Mouse (Mus musculus): ENCODE measurements at regions not wholly inside any gene's neighbourhood (a gene's known extent, or its start where the extent isn't known, plus 50 kb on each side); places are given as distances from the start of the nearest gene placed in this dataset.

DNA sequence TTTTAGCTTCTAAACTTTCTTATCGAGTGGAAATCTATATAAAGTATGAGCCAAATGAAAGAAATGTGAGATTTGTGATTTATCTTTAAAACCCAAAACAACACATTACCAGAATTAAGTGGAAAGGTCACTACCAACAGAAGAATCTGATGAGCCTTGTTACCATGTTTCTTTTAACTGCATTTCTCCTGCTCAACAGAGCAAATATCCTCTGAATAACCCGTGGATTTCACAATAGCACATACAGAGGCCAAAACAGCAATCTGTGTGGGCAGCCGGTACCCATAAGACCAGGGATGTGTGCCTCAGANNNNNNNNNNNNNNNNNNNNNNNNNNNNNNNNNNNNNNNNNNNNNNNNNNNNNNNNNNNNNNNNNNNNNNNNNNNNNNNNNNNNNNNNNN is 85.3 kb downstream of the 4930444P10Rik start:
- no peaks in the 10 kb centered on the region for H3K4me1 ChIP-seq (ENCODE audit: control insufficient read depth, insufficient read depth, low read length)
- DNase-seq: no peak
- H3K36me3 ChIP-seq (ENCODE audit: control insufficient read depth, insufficient read depth, low read length): no peaks in the 10 kb centered on the region
- H3K27ac ChIP-seq (replicated peaks; ENCODE audit: low read depth, low read length): no peak overlapping the region
- no peak for ATAC-seq (ENCODE audit: low FRiP score, low TSS enrichment)
- H3K27me3 ChIP-seq (ENCODE audit: control insufficient read depth, insufficient read depth, low read length): no peaks in the 10 kb centered on the region
- 83% methylated on average over 3 of the region's 3 CpGs for WGBS
- no peak overlapping the region for H3K9ac ChIP-seq (replicated peaks; ENCODE audit: low read length)
- no peak overlapping the region for H3K4me2 ChIP-seq (ENCODE audit: low read length)
- no peaks in the 10 kb centered on the region for H3K9me3 ChIP-seq (ENCODE audit: control insufficient read depth, low read length)
- H3K4me3 ChIP-seq (replicated peaks; ENCODE audit: low read depth, low read length): no peak overlapping the region

GRCm38 (mm10) chr1:16006888-16007287 is 86.2 kb downstream of the 4930444P10Rik start:
- DNase-seq: no peak
- H3K4me3 ChIP-seq (replicated peaks; ENCODE audit: low read depth, low read length): no peak overlapping the region
- no peak overlapping the region for H3K9ac ChIP-seq (replicated peaks; ENCODE audit: low read length)
- no peaks in the 10 kb centered on the region for H3K4me1 ChIP-seq (ENCODE audit: control insufficient read depth, insufficient read depth, low read length)
- H3K27me3 ChIP-seq (ENCODE audit: control insufficient read depth, insufficient read depth, low read length): no peaks in the 10 kb centered on the region
- no peaks in the 10 kb centered on the region for H3K9me3 ChIP-seq (ENCODE audit: control insufficient read depth, low read length)
- H3K4me2 ChIP-seq (ENCODE audit: low read length): no peak overlapping the region
- no peaks in the 10 kb centered on the region for H3K36me3 ChIP-seq (ENCODE audit: control insufficient read depth, insufficient read depth, low read length)
- 82% methylated on average over 2 of the region's 2 CpGs for WGBS
- H3K27ac ChIP-seq (replicated peaks; ENCODE audit: low read depth, low read length): no peak overlapping the region
- ATAC-seq (ENCODE audit: low FRiP score, low TSS enrichment): no peak

- Histone ChIP-seq H3K36me3 (ENCODE audit: control insufficient read depth, insufficient read depth, low read length) (no peaks in the 10 kb centered on the region), H3K9me3 (ENCODE audit: control insufficient read depth, low read length) (no peaks in the 10 kb centered on the region), H3K4me1 (ENCODE audit: control insufficient read depth, insufficient read depth, low read length) (no peaks in the 10 kb centered on the region), H3K4me3 (replicated peaks; ENCODE audit: low read depth, low read length) (no peak overlapping the region), H3K4me2 (ENCODE audit: low read length) (no peak overlapping the region), H3K9ac (replicated peaks; ENCODE audit: low read length) (no peak overlapping the region), H3K27ac (replicated peaks; ENCODE audit: low read depth, low read length) (no peak overlapping the region), H3K27me3 (ENCODE audit: control insufficient read depth, insufficient read depth, low read length) (no peaks in the 10 kb centered on the region)
- ATAC-seq (ENCODE audit: low FRiP score, low TSS enrichment) (no peak), DNase-seq (no peak)
- 89% methylated on average over 5 of the region's 5 CpGs for WGBS
Observed at GRCm38 (mm10) chr1:15997135-15997534, 96.0 kb downstream of the 4930444P10Rik start.

DNA sequence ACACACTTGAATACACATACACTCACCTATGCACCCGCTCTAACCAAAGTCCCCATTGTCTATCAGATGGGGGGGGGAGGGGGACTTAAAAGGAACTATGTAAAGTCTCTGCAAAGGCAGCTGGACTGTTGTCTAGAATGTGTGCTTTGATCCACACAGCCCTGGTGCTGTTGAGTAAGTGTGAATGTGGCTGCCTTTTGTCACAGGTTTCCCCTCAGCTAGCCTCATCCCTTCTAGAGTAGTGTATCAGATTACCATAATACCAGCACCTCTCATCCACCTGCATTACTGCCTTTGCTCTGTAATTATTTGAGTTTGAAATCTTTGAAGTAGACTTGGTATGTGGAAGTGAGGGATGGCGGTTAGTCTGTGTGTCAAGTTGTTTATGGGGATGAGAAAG is 96.8 kb downstream of the 4930444P10Rik start:
- WGBS: 69% methylated on average over 2 of the region's 2 CpGs
- no peaks in the 10 kb centered on the region for H3K27me3 ChIP-seq (ENCODE audit: control insufficient read depth, insufficient read depth, low read length)

DNA sequence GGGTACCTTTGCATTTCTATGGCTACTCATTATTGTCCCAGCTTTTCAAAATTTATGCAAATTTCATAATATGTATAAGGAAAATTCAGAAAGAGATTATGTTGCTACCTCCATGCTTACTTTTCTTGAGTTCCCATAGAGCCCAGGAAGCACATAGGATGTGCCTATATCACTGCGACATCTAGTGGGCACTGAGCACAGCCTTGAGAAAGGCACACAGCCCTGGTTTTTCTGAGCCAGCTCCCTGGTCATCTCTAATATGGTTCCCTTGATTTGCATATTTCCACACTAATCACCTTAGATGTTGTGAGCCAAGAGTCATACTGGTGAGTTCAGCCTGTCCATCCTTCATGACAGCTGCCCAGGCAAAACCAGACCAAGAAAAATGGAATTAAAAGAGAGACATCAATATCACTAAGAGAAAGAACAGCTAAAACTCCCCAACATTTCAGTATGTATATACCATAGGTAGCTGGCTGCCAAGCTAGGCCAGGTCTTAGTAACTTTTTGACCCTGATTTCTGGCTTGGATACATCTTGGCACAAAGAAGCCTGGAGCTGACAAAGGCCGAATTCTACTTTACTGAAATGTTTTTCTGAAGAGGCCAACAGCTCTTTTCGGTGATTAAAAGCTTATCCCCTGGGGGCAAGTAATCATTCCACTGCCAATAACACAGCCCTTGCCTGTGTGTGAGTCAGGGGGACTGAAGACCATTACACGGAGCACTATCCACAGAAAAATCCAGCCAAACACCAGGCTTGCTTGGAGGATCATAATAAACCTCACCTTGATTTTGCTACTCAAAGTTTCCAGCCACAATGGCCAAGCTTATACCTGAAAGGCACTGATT is 99.3 kb downstream of the 4930444P10Rik start:
- DNase-seq: peak; percentile 75

More for the DNA sequence above, 96.8 kb downstream of the 4930444P10Rik start:
- Histone ChIP-seq H3K27ac (replicated peaks; ENCODE audit: low read depth, low read length) (no peak overlapping the region), H3K9me3 (ENCODE audit: control insufficient read depth, low read length) (no peaks in the 10 kb centered on the region), H3K36me3 (ENCODE audit: control insufficient read depth, insufficient read depth, low read length) (no peaks in the 10 kb centered on the region), H3K4me3 (replicated peaks; ENCODE audit: low read depth, low read length) (no peak overlapping the region), H3K9ac (replicated peaks; ENCODE audit: low read length) (no peak overlapping the region), H3K4me1 (ENCODE audit: control insufficient read depth, insufficient read depth, low read length) (no peaks in the 10 kb centered on the region), H3K4me2 (ENCODE audit: low read length) (no peak overlapping the region)
- ATAC-seq (ENCODE audit: low FRiP score, low TSS enrichment) (peak; percentile 24; the same call in 1 of the 2 replicates), DNase-seq (no peak)

DNA sequence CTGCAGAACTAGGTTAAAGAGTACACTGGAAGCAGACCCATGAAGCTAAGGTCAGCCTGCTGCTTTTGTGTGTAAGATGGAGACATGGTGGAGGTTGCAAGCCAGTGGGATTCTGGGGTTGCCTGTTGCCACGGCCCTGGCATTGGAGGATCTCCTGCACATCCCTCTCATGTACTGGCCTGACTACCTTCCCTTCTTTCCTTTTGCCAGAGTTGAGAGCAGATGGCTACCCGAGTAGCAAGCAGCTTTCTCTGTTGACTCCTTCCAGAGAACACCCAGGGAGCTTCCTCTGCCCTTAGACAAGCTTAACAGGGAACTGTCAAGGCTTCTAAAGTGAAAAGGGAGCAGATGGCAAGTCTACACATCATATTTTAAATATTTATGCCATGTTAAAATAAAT is 102.1 kb downstream of the 4930444P10Rik start:
- 62% methylated on average over 2 of the region's 2 CpGs for WGBS
- ATAC-seq (ENCODE audit: low FRiP score, low TSS enrichment): no peak

More for the DNA sequence above, 99.3 kb downstream of the 4930444P10Rik start:
- Histone ChIP-seq H3K27ac (replicated peaks; ENCODE audit: low read depth, low read length) (no peak overlapping the region), H3K36me3 (ENCODE audit: control insufficient read depth, insufficient read depth, low read length) (no peaks in the 10 kb centered on the region), H3K27me3 (ENCODE audit: control insufficient read depth, insufficient read depth, low read length) (no peaks in the 10 kb centered on the region), H3K4me2 (ENCODE audit: low read length) (no peak overlapping the region), H3K4me3 (replicated peaks; ENCODE audit: low read depth, low read length) (no peak overlapping the region), H3K9ac (replicated peaks; ENCODE audit: low read length) (no peak overlapping the region), H3K4me1 (ENCODE audit: control insufficient read depth, insufficient read depth, low read length) (no peaks in the 10 kb centered on the region), H3K9me3 (ENCODE audit: control insufficient read depth, low read length) (no peaks in the 10 kb centered on the region)
- WGBS: 51% methylated on average over 4 of the region's 4 CpGs
- no peak for ATAC-seq (ENCODE audit: low FRiP score, low TSS enrichment)

DNA sequence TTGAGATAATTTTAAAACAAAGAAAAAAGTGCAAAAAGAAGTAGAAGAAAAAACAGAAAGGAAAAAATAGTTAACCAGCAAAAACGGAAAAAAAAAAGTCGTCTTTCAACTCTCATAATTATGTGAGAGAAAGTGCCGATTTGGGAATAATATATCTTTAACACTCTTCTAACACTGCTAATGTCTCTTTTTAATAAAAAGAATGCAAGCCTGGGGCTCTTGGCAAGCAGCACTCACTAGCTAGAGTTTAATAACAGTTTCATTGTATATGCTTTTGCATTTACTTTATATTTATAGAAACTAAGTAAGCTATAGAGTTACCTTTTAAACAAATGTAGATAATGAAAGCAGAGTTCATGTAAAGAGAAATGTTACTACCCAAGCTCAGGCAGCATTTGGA is 107.5 kb downstream of the 4930444P10Rik start:
- H3K9me3 ChIP-seq (ENCODE audit: control insufficient read depth, low read length): no peaks in the 10 kb centered on the region
- WGBS: 88% methylated on average over 3 of the region's 3 CpGs
- no peak overlapping the region for H3K27ac ChIP-seq (replicated peaks; ENCODE audit: low read depth, low read length)
- no peak overlapping the region for H3K4me3 ChIP-seq (replicated peaks; ENCODE audit: low read depth, low read length)
- H3K4me1 ChIP-seq (ENCODE audit: control insufficient read depth, insufficient read depth, low read length): no peaks in the 10 kb centered on the region
- DNase-seq: no peak
- no peak overlapping the region for H3K4me2 ChIP-seq (ENCODE audit: low read length)
- no peak overlapping the region for H3K9ac ChIP-seq (replicated peaks; ENCODE audit: low read length)
- ATAC-seq (ENCODE audit: low FRiP score, low TSS enrichment): no peak
- H3K27me3 ChIP-seq (ENCODE audit: control insufficient read depth, insufficient read depth, low read length): no peaks in the 10 kb centered on the region
- H3K36me3 ChIP-seq (ENCODE audit: control insufficient read depth, insufficient read depth, low read length): no peaks in the 10 kb centered on the region

More for the DNA sequence above, 102.1 kb downstream of the 4930444P10Rik start:
- Histone ChIP-seq H3K9me3 (ENCODE audit: control insufficient read depth, low read length) (no peaks in the 10 kb centered on the region), H3K4me3 (replicated peaks; ENCODE audit: low read depth, low read length) (no peak overlapping the region), H3K9ac (replicated peaks; ENCODE audit: low read length) (no peak overlapping the region), H3K27me3 (ENCODE audit: control insufficient read depth, insufficient read depth, low read length) (no peaks in the 10 kb centered on the region), H3K36me3 (ENCODE audit: control insufficient read depth, insufficient read depth, low read length) (no peaks in the 10 kb centered on the region), H3K4me2 (ENCODE audit: low read length) (no peak overlapping the region), H3K4me1 (ENCODE audit: control insufficient read depth, insufficient read depth, low read length) (no peaks in the 10 kb centered on the region), H3K27ac (replicated peaks; ENCODE audit: low read depth, low read length) (no peak overlapping the region)
- no peak for DNase-seq

- Histone ChIP-seq H3K27ac (replicated peaks; ENCODE audit: low read depth, low read length) (no peak overlapping the region), H3K4me2 (ENCODE audit: low read length) (no peak overlapping the region), H3K4me1 (ENCODE audit: control insufficient read depth, insufficient read depth, low read length) (no peaks in the 10 kb centered on the region), H3K9ac (replicated peaks; ENCODE audit: low read length) (no peak overlapping the region), H3K9me3 (ENCODE audit: control insufficient read depth, low read length) (no peaks in the 10 kb centered on the region), H3K27me3 (ENCODE audit: control insufficient read depth, insufficient read depth, low read length) (no peaks in the 10 kb centered on the region), H3K4me3 (replicated peaks; ENCODE audit: low read depth, low read length) (no peak overlapping the region), H3K36me3 (ENCODE audit: control insufficient read depth, insufficient read depth, low read length) (no peaks in the 10 kb centered on the region)
- no peak for DNase-seq
- ATAC-seq (ENCODE audit: low FRiP score, low TSS enrichment): no peak
Observed at GRCm38 (mm10) chr1:15979333-15979732, 113.8 kb downstream of the 4930444P10Rik start.

DNA sequence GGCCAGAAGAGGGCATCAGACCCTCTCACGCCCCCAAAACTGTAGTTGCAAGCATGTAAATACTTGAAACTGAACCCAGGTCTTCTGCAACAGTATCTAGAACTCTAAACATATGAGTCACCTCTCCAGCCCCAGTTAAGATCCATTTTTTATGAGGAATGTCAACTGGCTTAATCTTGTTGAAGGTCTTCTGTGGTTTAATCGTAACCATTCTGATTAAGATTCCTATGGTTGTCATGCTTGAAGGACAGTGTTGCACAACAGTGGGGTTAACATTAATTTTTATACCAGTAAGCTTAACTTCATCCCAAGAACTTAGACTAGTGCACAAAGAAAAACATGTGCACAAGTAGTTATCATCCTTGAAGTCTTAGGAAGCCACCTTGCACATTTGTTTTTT is 133.5 kb downstream of the 4930444P10Rik start:
- H3K9me3 ChIP-seq (ENCODE audit: control insufficient read depth, low read length): no peaks in the 10 kb centered on the region
- no peak overlapping the region for H3K9ac ChIP-seq (replicated peaks; ENCODE audit: low read length)
- no peaks in the 10 kb centered on the region for H3K4me1 ChIP-seq (ENCODE audit: control insufficient read depth, insufficient read depth, low read length)
- no peaks in the 10 kb centered on the region for H3K36me3 ChIP-seq (ENCODE audit: control insufficient read depth, insufficient read depth, low read length)
- DNase-seq: no peak
- H3K4me2 ChIP-seq (ENCODE audit: low read length): no peak overlapping the region
- no peaks in the 10 kb centered on the region for H3K27me3 ChIP-seq (ENCODE audit: control insufficient read depth, insufficient read depth, low read length)
- H3K4me3 ChIP-seq (replicated peaks; ENCODE audit: low read depth, low read length): no peak overlapping the region
- no peak overlapping the region for H3K27ac ChIP-seq (replicated peaks; ENCODE audit: low read depth, low read length)
- ATAC-seq (ENCODE audit: low FRiP score, low TSS enrichment): no peak
- WGBS: 84% methylated on average over 2 of the region's 2 CpGs

Measured in midbrain, embryonic 14.5 days (tissue).